Mouse (Mus musculus): ENCODE measurements at regions not wholly inside any gene's neighbourhood (a gene's known extent, or its start where the extent isn't known, plus 50 kb on each side); places are given as distances from the start of the nearest gene placed in this dataset.

DNA sequence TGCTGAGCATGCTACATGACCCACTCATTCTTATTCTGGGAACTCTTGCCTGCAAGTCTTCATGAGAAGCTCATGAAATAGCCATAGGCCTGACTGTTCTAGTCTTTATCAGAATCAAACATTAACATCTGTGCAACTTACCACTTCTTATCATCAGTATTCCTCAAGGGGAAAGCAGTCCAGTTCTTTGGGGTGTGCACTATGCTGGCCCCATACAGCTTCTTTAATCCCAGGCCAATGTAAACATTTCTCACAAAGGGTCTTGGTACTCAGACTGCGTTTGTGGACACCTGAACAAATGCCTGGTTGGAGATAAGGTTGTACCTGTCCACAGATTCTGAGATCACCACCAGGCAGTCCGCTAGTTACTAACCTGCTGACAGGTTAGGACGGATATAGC lies 51.3 kb downstream of the 3110018I06Rik start:
- no peaks in the 10 kb centered on the region for H3K36me3 ChIP-seq (ENCODE audit: control insufficient read depth, insufficient read depth, low read length)
- H3K9me3 ChIP-seq (ENCODE audit: control insufficient read depth, low read length) = no peaks in the 10 kb centered on the region
- no peak overlapping the region for H3K27ac ChIP-seq (ENCODE audit: low read depth, low read length)
- 90% methylated on average over 3 of the region's 3 CpGs for WGBS
- no peak overlapping the region for H3K4me3 ChIP-seq (ENCODE audit: low read depth, low read length)
- ATAC-seq (replicated peaks; ENCODE audit: low FRiP score) (no peak), DNase-seq (ENCODE audit: low spot score) (no peak)
- no peak overlapping the region for H3K9ac ChIP-seq (ENCODE audit: low read length)
- H3K4me2 ChIP-seq (ENCODE audit: low read depth, low read length, severe bottlenecking) = no peak overlapping the region
- H3K27me3 ChIP-seq (ENCODE audit: control insufficient read depth, insufficient read depth, low read length) = no peaks in the 10 kb centered on the region
- H3K4me1 ChIP-seq (replicated peaks; ENCODE audit: control insufficient read depth, insufficient read depth, low read length) = no peaks in the 10 kb centered on the region

DNA sequence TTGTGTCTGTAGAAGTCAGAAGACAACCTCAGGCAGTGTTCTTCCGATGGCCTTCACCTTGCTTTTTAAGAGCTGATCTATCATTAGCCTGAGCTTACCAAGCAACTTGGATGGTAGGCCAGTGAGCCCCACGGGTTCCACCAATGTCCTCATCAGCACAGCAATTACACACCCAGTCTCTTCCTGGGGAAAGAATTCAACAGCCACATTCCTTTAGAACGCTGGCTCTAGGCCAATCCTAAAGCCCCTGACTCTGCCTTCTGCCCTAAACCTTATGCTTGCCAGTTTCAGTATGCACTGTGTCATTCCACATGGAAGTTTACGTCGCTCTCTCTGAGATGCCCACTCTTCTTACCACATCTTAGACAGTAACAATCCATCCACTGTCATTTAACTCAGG lies 52.8 kb downstream of the 3110018I06Rik start:
- H3K9me3 ChIP-seq (ENCODE audit: control insufficient read depth, low read length) = no peaks in the 10 kb centered on the region
- DNase-seq (ENCODE audit: low spot score) (no peak), ATAC-seq (replicated peaks; ENCODE audit: low FRiP score) (no peak)
- WGBS = 78% methylated on average over 5 of the region's 5 CpGs
- no peak overlapping the region for H3K4me3 ChIP-seq (ENCODE audit: low read depth, low read length)
- no peaks in the 10 kb centered on the region for H3K4me1 ChIP-seq (replicated peaks; ENCODE audit: control insufficient read depth, insufficient read depth, low read length)
- H3K9ac ChIP-seq (ENCODE audit: low read length) = no peak overlapping the region
- H3K36me3 ChIP-seq (ENCODE audit: control insufficient read depth, insufficient read depth, low read length) = no peaks in the 10 kb centered on the region
- H3K27ac ChIP-seq (ENCODE audit: low read depth, low read length) = no peak overlapping the region
- H3K27me3 ChIP-seq (ENCODE audit: control insufficient read depth, insufficient read depth, low read length) = no peaks in the 10 kb centered on the region
- H3K4me2 ChIP-seq (ENCODE audit: low read depth, low read length, severe bottlenecking) = no peak overlapping the region

DNA sequence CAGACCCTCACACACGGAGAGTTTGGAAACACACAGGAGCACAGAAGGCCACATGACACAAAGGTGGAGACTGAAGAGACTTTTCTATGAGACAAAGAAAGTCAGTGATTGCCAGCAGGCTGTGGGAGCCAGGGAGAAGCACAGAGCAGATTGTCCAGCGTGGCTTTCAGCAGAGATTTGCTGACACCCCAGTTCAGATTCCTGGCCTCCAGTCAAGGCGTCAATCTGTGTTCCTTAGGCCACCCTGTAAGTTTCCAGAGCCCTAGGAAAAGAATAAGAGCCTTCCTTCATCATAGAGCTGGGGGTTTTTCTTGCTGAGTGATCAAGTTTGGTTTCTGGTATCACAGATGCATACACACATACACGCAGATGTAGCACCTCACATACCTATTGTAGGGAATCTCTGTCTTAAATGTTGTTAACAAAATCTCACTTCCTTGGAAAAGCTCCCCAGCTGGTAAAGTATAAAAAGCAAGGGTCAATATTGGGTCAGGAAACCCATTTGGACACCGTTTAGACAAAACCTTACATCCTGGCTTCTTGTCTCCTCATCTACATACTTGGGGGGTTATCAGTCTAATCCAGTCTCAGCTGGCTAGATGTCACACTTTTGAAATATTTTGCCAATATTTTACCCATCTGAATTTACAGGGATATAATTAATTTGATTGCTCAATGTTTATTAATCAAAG lies 58.9 kb downstream of the 3110018I06Rik start:
- H3K4me3 ChIP-seq (ENCODE audit: low read depth, low read length) = no peak overlapping the region
- DNase-seq (ENCODE audit: low spot score) (no peak), ATAC-seq (replicated peaks; ENCODE audit: low FRiP score) (no peak)
- H3K36me3 ChIP-seq (ENCODE audit: control insufficient read depth, insufficient read depth, low read length) = no peaks in the 10 kb centered on the region
- H3K27me3 ChIP-seq (ENCODE audit: control insufficient read depth, insufficient read depth, low read length) = no peaks in the 10 kb centered on the region
- H3K9ac ChIP-seq (ENCODE audit: low read length) = no peak overlapping the region
- no peaks in the 10 kb centered on the region for H3K9me3 ChIP-seq (ENCODE audit: control insufficient read depth, low read length)
- H3K27ac ChIP-seq (ENCODE audit: low read depth, low read length) = no peak overlapping the region
- no peaks in the 10 kb centered on the region for H3K4me1 ChIP-seq (replicated peaks; ENCODE audit: control insufficient read depth, insufficient read depth, low read length)
- 54% methylated on average over 5 of the region's 5 CpGs for WGBS
- no peak overlapping the region for H3K4me2 ChIP-seq (ENCODE audit: low read depth, low read length, severe bottlenecking)

DNA sequence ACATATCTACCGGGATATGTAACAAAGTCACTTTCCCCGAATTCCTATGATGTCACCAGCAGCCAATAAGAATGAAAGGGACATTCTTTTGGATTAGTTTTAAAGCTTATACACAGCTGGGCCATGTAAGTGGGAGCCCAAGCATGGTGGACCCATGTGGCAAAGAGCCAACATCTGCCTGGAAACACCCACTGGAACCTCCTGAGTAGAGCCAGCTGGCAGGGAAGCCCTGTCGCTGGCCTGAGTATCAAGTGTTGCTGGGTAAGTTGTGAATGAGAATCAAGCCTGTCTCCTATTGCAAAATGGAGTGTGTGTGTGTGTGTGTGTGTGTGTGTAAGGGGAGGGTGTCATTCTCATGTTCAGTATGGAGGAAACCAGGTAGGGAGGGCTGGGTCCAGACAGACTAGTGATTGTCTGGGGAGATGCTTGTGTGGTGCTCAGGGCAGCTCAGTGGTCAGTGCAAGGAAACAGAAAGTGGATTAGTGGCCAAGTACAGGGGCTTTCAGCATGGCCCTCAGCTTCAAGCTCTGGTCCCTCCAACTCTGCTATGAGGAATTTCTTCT lies 59.5 kb downstream of the 3110018I06Rik start:
- H3K4me1 ChIP-seq (replicated peaks; ENCODE audit: control insufficient read depth, insufficient read depth, low read length) = no peaks in the 10 kb centered on the region
- DNase-seq (ENCODE audit: low spot score) (no peak), ATAC-seq (replicated peaks; ENCODE audit: low FRiP score) (no peak)
- no peak overlapping the region for H3K4me3 ChIP-seq (ENCODE audit: low read depth, low read length)
- 82% methylated on average over 3 of the region's 3 CpGs for WGBS
- H3K9me3 ChIP-seq (ENCODE audit: control insufficient read depth, low read length) = no peaks in the 10 kb centered on the region
- H3K27me3 ChIP-seq (ENCODE audit: control insufficient read depth, insufficient read depth, low read length) = no peaks in the 10 kb centered on the region
- no peak overlapping the region for H3K4me2 ChIP-seq (ENCODE audit: low read depth, low read length, severe bottlenecking)
- no peak overlapping the region for H3K27ac ChIP-seq (ENCODE audit: low read depth, low read length)
- no peaks in the 10 kb centered on the region for H3K36me3 ChIP-seq (ENCODE audit: control insufficient read depth, insufficient read depth, low read length)
- H3K9ac ChIP-seq (ENCODE audit: low read length) = no peak overlapping the region

DNA sequence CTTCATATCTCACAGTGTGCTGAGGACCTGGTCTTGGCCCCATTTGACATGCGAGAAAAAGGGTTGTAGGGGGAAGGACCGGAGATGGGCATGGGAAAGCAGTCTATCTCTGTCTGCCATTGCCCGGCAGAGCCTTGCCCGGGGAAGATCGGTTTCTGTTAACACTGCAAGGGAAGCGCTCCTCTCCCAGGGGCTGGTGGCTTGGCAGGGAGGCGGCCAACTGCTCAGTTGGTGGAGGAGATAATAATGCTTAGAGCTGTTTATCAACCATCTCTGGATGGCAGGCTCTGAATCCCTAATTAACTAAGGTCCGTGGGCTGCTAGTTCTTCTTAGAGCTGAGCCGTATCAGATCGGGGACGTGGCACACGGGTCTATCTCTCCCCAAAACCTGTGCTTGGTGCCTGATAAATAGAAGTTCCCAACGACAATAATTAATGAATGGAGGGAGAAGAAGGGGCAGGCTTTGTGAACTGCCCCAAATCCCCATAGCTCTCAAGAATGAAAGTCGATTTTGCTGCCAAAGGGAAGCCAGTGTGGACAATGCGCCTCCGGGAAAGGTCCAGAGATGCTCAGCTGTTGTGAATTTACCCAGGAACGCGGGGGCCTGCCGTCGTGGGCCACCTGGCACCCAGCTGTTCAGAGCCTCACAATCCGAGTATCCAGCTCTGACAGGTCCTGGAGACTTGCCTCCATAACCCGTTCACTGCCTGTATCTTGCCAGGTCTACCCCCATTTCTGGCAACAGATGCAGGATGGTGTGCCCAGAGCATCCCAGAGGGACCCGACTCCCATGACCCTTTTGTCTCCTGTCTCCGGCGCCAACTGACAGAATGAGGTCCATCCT lies 61.2 kb downstream of the 3110018I06Rik start:
- DNase-seq (ENCODE audit: low spot score) (no peak), ATAC-seq (replicated peaks; ENCODE audit: low FRiP score) (no peak)
- no peak overlapping the region for H3K27ac ChIP-seq (ENCODE audit: low read depth, low read length)

DNA sequence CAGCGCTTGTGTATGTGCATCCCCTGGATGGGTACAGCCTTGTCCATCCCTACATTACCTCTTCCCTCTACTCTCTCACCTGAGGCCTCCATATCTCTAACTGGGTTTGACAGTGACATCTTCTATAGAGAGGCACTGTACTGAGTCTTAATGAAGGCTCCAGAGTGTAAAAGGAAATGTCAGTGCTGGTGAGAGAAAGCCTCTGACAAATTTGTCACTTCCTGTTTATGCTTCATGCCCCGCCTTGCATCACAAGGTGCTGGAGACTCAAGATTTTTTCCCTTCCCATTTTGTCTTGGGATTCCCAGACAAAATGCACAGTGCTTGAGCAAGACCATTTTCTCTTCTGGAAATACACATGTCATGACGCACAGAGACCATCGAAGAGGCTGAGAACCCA lies 70.8 kb downstream of the 3110018I06Rik start:
- H3K36me3 ChIP-seq (ENCODE audit: control insufficient read depth, insufficient read depth, low read length) = no peaks in the 10 kb centered on the region
- H3K9me3 ChIP-seq (ENCODE audit: control insufficient read depth, low read length) = no peaks in the 10 kb centered on the region
- no peak for DNase-seq (ENCODE audit: low spot score)
- no peak for ATAC-seq (replicated peaks; ENCODE audit: low FRiP score)
- no peak overlapping the region for H3K4me2 ChIP-seq (ENCODE audit: low read depth, low read length, severe bottlenecking)
- no peak overlapping the region for H3K4me3 ChIP-seq (ENCODE audit: low read depth, low read length)
- no peaks in the 10 kb centered on the region for H3K4me1 ChIP-seq (replicated peaks; ENCODE audit: control insufficient read depth, insufficient read depth, low read length)
- H3K27ac ChIP-seq (ENCODE audit: low read depth, low read length) = no peak overlapping the region
- H3K9ac ChIP-seq (ENCODE audit: low read length) = no peak overlapping the region
- 94% methylated on average over 4 of the region's 4 CpGs for WGBS
- H3K27me3 ChIP-seq (ENCODE audit: control insufficient read depth, insufficient read depth, low read length) = no peaks in the 10 kb centered on the region

More for the DNA sequence above, 61.2 kb downstream of the 3110018I06Rik start:
- 87% methylated on average over 25 of the region's 25 CpGs for WGBS
- Histone ChIP-seq H3K4me3 (ENCODE audit: low read depth, low read length) (no peak overlapping the region), H3K36me3 (ENCODE audit: control insufficient read depth, insufficient read depth, low read length) (no peaks in the 10 kb centered on the region), H3K9ac (ENCODE audit: low read length) (no peak overlapping the region), H3K9me3 (ENCODE audit: control insufficient read depth, low read length) (no peaks in the 10 kb centered on the region), H3K4me1 (replicated peaks; ENCODE audit: control insufficient read depth, insufficient read depth, low read length) (no peaks in the 10 kb centered on the region), H3K4me2 (ENCODE audit: low read depth, low read length, severe bottlenecking) (no peak overlapping the region), H3K27me3 (ENCODE audit: control insufficient read depth, insufficient read depth, low read length) (no peaks in the 10 kb centered on the region)

DNA sequence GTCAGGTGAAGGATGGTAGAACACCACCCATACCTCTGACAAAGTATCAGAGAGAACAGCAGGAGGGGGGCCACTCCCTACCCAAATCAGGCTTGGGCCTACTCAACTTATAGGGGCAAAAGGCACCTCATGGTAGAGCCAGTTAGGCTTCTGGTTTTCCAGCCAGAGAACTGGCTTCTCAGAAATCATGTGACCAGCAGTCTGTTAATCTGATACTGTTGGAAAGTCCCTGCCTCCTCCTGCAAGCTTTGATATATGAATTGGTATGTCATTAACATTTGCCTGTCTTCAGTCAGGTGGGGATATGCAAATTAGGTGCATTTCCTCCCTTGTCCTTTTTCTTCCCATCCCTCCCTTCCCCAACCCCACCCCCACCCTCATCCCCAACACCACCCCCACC lies 71.7 kb downstream of the 3110018I06Rik start:
- H3K36me3 ChIP-seq (ENCODE audit: control insufficient read depth, insufficient read depth, low read length) = no peaks in the 10 kb centered on the region
- no peak for DNase-seq (ENCODE audit: low spot score)
- H3K9me3 ChIP-seq (ENCODE audit: control insufficient read depth, low read length) = no peaks in the 10 kb centered on the region
- no peaks in the 10 kb centered on the region for H3K27me3 ChIP-seq (ENCODE audit: control insufficient read depth, insufficient read depth, low read length)
- no peak overlapping the region for H3K4me3 ChIP-seq (ENCODE audit: low read depth, low read length)
- no peak overlapping the region for H3K27ac ChIP-seq (ENCODE audit: low read depth, low read length)
- no peak overlapping the region for H3K4me2 ChIP-seq (ENCODE audit: low read depth, low read length, severe bottlenecking)
- no peaks in the 10 kb centered on the region for H3K4me1 ChIP-seq (replicated peaks; ENCODE audit: control insufficient read depth, insufficient read depth, low read length)
- H3K9ac ChIP-seq (ENCODE audit: low read length) = no peak overlapping the region
- no peak for ATAC-seq (replicated peaks; ENCODE audit: low FRiP score)

DNA sequence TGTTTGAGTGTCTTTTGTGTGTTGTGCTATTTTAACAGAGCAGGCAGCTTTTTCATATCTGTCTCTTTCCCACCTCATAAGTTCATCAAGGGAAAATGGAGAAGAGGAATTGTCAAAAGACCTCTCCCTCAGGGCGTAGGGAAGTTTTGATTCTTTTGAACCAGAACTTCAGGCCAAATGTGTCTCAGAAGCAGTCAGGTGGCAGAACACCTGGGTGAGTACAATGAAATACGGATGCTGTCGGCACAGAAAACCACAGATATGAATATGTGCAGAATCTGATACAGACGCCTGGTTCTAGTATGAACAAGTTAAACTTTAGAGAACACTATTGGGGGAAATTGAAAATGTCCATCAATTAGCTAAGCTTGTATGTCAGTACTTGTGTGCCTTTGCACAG lies 84.2 kb downstream of the 3110018I06Rik start:
- Histone ChIP-seq H3K4me3 (ENCODE audit: low read depth, low read length) (no peak overlapping the region), H3K27me3 (ENCODE audit: control insufficient read depth, insufficient read depth, low read length) (no peaks in the 10 kb centered on the region), H3K9ac (ENCODE audit: low read length) (no peak overlapping the region), H3K4me2 (ENCODE audit: low read depth, low read length, severe bottlenecking) (no peak overlapping the region), H3K27ac (ENCODE audit: low read depth, low read length) (no peak overlapping the region), H3K36me3 (ENCODE audit: control insufficient read depth, insufficient read depth, low read length) (no peaks in the 10 kb centered on the region), H3K9me3 (ENCODE audit: control insufficient read depth, low read length) (no peaks in the 10 kb centered on the region; the same call in 1 of the 2 replicates), H3K4me1 (replicated peaks; ENCODE audit: control insufficient read depth, insufficient read depth, low read length) (no peaks in the 10 kb centered on the region)
- WGBS = 92% methylated on average over 4 of the region's 4 CpGs
- ATAC-seq (replicated peaks; ENCODE audit: low FRiP score) (no peak), DNase-seq (ENCODE audit: low spot score) (no peak)

All from forebrain, embryonic 11.5 days (tissue).